ENCODE assay signal across 11 mouse cellular contexts in the genomic region with DNA sequence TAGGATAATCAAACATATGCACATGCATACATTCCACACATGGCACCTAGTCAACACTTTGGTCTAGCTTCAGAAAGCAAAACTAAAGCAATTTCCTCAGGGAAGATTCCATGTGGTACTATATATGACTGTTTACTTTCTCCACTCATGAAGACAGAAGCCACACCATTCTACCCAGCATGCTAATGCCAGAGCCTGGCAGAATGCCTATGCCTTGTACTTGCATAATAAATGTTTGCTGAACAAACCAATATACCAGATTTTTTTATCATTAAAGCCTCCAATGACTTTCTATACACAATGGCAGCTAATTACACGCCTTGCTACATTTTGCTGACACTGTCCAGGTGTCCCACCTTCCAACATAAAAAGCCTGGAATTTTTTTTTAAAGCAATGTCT. TPM values are rescaled to one million over a fixed set of nuclear protein-coding genes. Genes with fewer than 3 reads are reported as not detected.
DNase-seq lines count a peak whose midpoint lies in the region; ATAC-seq and TF ChIP-seq lines count a peak whose summit lies in the region.
"Had no signal": no experiment of that assay in that cellular context is flagged by ENCODE, and none has a peak within 500 bp of the region (broad histone marks: within the 10 kb centered on the region; RNA-seq: fewer than 3 reads in every experiment).

No protein-coding gene starts in this region.

- H3K9me3 ChIP-seq in kidney, embryonic 16.5 days (ENCODE audit: low read length), result no peaks in the 10 kb centered on the region
- H3K9me3 ChIP-seq in E14TG2a.4 (ENCODE audit: low read length), result no peaks in the 10 kb centered on the region
- H3K9me3 ChIP-seq in liver, embryonic 12.5 days (replicated peaks), result no peaks in the 10 kb centered on the region
- H3K9me3 ChIP-seq: heart, embryonic 12.5 days; limb, embryonic 12.5 days; neural tube, embryonic 13.5 days had no signal

- H3K4me1 ChIP-seq in kidney, embryonic 16.5 days (ENCODE audit: insufficient read depth, low read length), result no peaks in the 10 kb centered on the region
- peaks cover 41% of the 10 kb centered on the region for H3K4me1 ChIP-seq in E14TG2a.4 (replicated peaks; ENCODE audit: low read depth, low read length)
- peaks cover 15% of the 10 kb centered on the region for H3K4me1 ChIP-seq in liver, embryonic 12.5 days
- H3K4me1 ChIP-seq: heart, embryonic 12.5 days; limb, embryonic 12.5 days; neural tube, embryonic 13.5 days had no signal

- ATAC-seq in kidney, embryonic 16.5 days (ENCODE audit: low FRiP score, low TSS enrichment), result no peak
- no peak for ATAC-seq in liver, embryonic 12.5 days
- ATAC-seq in activated CD4-positive, CD25-positive, alpha-beta regulatory T cell, adult 4 months, result no peak

- DNase-seq in kidney, postnatal 25 days, result no peak
- peak; percentile 53 for DNase-seq in adipocyte (ENCODE audit: low spot score)
- DNase-seq in adrenal gland, adult 18-20 months (ENCODE audit: low spot score in 2 of 2), result no peak
- DNase-seq: kidney, postnatal 14 days had no signal

- peak overlapping the region; percentile 64; the same call in 1 of the 2 replicates for H3K4me2 ChIP-seq in kidney, embryonic 16.5 days (replicated peaks; ENCODE audit: low read depth, low read length)
- peak overlapping the region; percentile 70 for H3K4me2 ChIP-seq in liver, embryonic 12.5 days

- no peaks in the 10 kb centered on the region for H3K36me3 ChIP-seq in kidney, embryonic 16.5 days (ENCODE audit: insufficient read depth, low read length)
- peaks cover 15% of the 10 kb centered on the region for H3K36me3 ChIP-seq in E14TG2a.4 (ENCODE audit: insufficient read depth, low read length)
- peaks cover 15% of the 10 kb centered on the region for H3K36me3 ChIP-seq in liver, embryonic 12.5 days
- H3K36me3 ChIP-seq: heart, embryonic 12.5 days; neural tube, embryonic 13.5 days had no signal

- H3K4me3 ChIP-seq in kidney, embryonic 16.5 days (ENCODE audit: low read length), result no peak overlapping the region
- peak overlapping the region; percentile 86; the same call in 1 of the 2 replicates for H3K4me3 ChIP-seq in E14TG2a.4 (replicated peaks; ENCODE audit: low read length)
- H3K4me3 ChIP-seq in liver, embryonic 12.5 days, result peak overlapping the region; percentile 64

- WGBS in kidney, embryonic 16.5 days, result 68% methylated on average over 1 of the region's 1 CpGs
- WGBS in liver, embryonic 12.5 days (ENCODE audit: insufficient replicate concordance), result 54% methylated on average over 1 of the region's 1 CpGs

- no peak for TF ChIP-seq CTCF in E14TG2a.4 (conservative IDR thresholded peaks at IDR 0.05; ENCODE audit: low read length)

- no peak overlapping the region for H3K9ac ChIP-seq in kidney, embryonic 16.5 days (replicated peaks; ENCODE audit: low read length)
- H3K9ac ChIP-seq in liver, embryonic 12.5 days, result no peak overlapping the region
- H3K9ac ChIP-seq: neural tube, embryonic 13.5 days had no signal

- H3K27ac ChIP-seq in kidney, embryonic 16.5 days (ENCODE audit: low read length), result no peak overlapping the region
- no peak overlapping the region for H3K27ac ChIP-seq in liver, embryonic 12.5 days
- H3K27ac ChIP-seq: limb, embryonic 12.5 days; neural tube, embryonic 13.5 days had no signal

- H3K27me3 ChIP-seq in kidney, embryonic 16.5 days (ENCODE audit: insufficient read depth, low read length), result no peaks in the 10 kb centered on the region
- no peaks in the 10 kb centered on the region for H3K27me3 ChIP-seq in E14TG2a.4 (ENCODE audit: insufficient read depth, low read length)
- H3K27me3 ChIP-seq in liver, embryonic 12.5 days (replicated peaks), result 0 out of 2 replicates have a peak, but pooled peaks cover 3% of the 10 kb centered on the region
- H3K27me3 ChIP-seq: heart, embryonic 12.5 days; neural tube, embryonic 13.5 days had no signal

RNA-seq across cellular contexts. Expression of a gene that starts 1.7 kb away (rescaled TPM):
- polyA plus RNA-seq in kidney, embryonic 16.5 days (2015; fragmentation: Nextera tagmentation; extraction: Ambion mirVana), result 20.5 and 21.5 TPM in 2 replicates
- 23.1 and 23.3 TPM in 2 replicates for polyA plus RNA-seq in liver, embryonic 12.5 days (2016; fragmentation: Nextera tagmentation; extraction: Ambion mirVana)
- polyA plus RNA-seq in activated CD4-positive, CD25-positive, alpha-beta regulatory T cell, adult 4 months (2017; shearing (Covaris generic)), result 10 to 100 TPM in 1 of 2 experiments, 1 to 10 TPM in 1; 9.9 to 12.6 TPM
- total RNA-seq in adrenal gland, adult 18-20 months (2021), result 1 to 10 TPM; 9.0 to 9.4 TPM

RNA-seq across cellular contexts. Expression of a gene that starts 24.4 kb away (rescaled TPM):
- 0.96 and 1.2 TPM in 2 replicates for polyA plus RNA-seq in kidney, embryonic 16.5 days (2015; fragmentation: Nextera tagmentation; extraction: Ambion mirVana)
- 9.9 and 11.4 TPM in 2 replicates for polyA plus RNA-seq in liver, embryonic 12.5 days (2016; fragmentation: Nextera tagmentation; extraction: Ambion mirVana)
- 1 to 10 TPM; 1.7 to 2.4 TPM for polyA plus RNA-seq in activated CD4-positive, CD25-positive, alpha-beta regulatory T cell, adult 4 months (2017; shearing (Covaris generic))
- 1 to 10 TPM in 1 of 2 experiments, under 1 TPM in 1; 0.48 to 1.5 TPM for total RNA-seq in adrenal gland, adult 18-20 months (2021)
